Mouse (Mus musculus): ENCODE results near the gene Actr6. TPM values are rescaled to one million over a fixed set of nuclear protein-coding genes. Genes with fewer than 3 reads are reported as not detected.

Gene Actr6
- polyA plus RNA-seq (2012; rRNA removed): 18.3 and 19.1 TPM in 2 replicates

- peak; percentile 90 to 97 for DNase-seq (ENCODE audit: extremely low spot score in 1 of 2, low spot score in 1 of 2)
Measured at GRCm38 (mm10) chr10:89732001-89732794, at the start of gene Actr6. Actr6 (minus strand) TSS chr10:89732295.

GRCm38 (mm10) chr10:89776029-89776428, 43.9 kb upstream of the Actr6 start:
- peak in 1 of 2 experiments; percentile 36 for DNase-seq (ENCODE audit: extremely low spot score in 1 of 2, low spot score in 1 of 2)

GRCm38 (mm10) chr10:89771894-89772293, 39.8 kb upstream of the Actr6 start:
- no peak for DNase-seq (ENCODE audit: extremely low spot score in 1 of 2, low spot score in 1 of 2)

GRCm38 (mm10) chr10:89769096-89769495, 37.0 kb upstream of the Actr6 start:
- no peak for DNase-seq (ENCODE audit: extremely low spot score in 1 of 2, low spot score in 1 of 2)

- DNase-seq (ENCODE audit: extremely low spot score in 1 of 2, low spot score in 1 of 2): no peak
Measured at GRCm38 (mm10) chr10:89768352-89769020, 36.4 kb upstream of the Actr6 start.

- DNase-seq (ENCODE audit: extremely low spot score in 1 of 2, low spot score in 1 of 2): no peak
Measured at GRCm38 (mm10) chr10:89765790-89766714, 34.0 kb upstream of the Actr6 start.

- DNase-seq (ENCODE audit: extremely low spot score in 1 of 2, low spot score in 1 of 2): no peak
Measured at GRCm38 (mm10) chr10:89764457-89765121, 32.5 kb upstream of the Actr6 start.

GRCm38 (mm10) chr10:89760772-89761171, 28.7 kb upstream of the Actr6 start:
- no peak for DNase-seq (ENCODE audit: extremely low spot score in 1 of 2, low spot score in 1 of 2)

- DNase-seq (ENCODE audit: extremely low spot score in 1 of 2, low spot score in 1 of 2): no peak
Measured at GRCm38 (mm10) chr10:89755231-89755630, 23.1 kb upstream of the Actr6 start.

GRCm38 (mm10) chr10:89751069-89751468, 19.0 kb upstream of the Actr6 start:
- no peak for DNase-seq (ENCODE audit: extremely low spot score in 1 of 2, low spot score in 1 of 2)

GRCm38 (mm10) chr10:89748619-89749018, 16.5 kb upstream of the Actr6 start:
- DNase-seq (ENCODE audit: extremely low spot score in 1 of 2, low spot score in 1 of 2): no peak

GRCm38 (mm10) chr10:89747911-89748310, 15.8 kb upstream of the Actr6 start:
- DNase-seq (ENCODE audit: extremely low spot score in 1 of 2, low spot score in 1 of 2): no peak

GRCm38 (mm10) chr10:89747221-89747905, 15.3 kb upstream of the Actr6 start:
- no peak for DNase-seq (ENCODE audit: extremely low spot score in 1 of 2, low spot score in 1 of 2)

GRCm38 (mm10) chr10:89746581-89746980, 14.5 kb upstream of the Actr6 start:
- DNase-seq (ENCODE audit: extremely low spot score in 1 of 2, low spot score in 1 of 2): no peak

GRCm38 (mm10) chr10:89745666-89746020, 13.5 kb upstream of the Actr6 start:
- peak in 1 of 2 experiments; percentile 33 for DNase-seq (ENCODE audit: extremely low spot score in 1 of 2, low spot score in 1 of 2)

GRCm38 (mm10) chr10:89744871-89745665, 13.0 kb upstream of the Actr6 start, which contains the start of gene Uhrf1bp1l:
Uhrf1bp1l (plus strand) TSS chr10:89744991.
- DNase-seq (ENCODE audit: extremely low spot score in 1 of 2, low spot score in 1 of 2): peak; percentile 53 to 90

- DNase-seq (ENCODE audit: extremely low spot score in 1 of 2, low spot score in 1 of 2): no peak
Measured at GRCm38 (mm10) chr10:89744341-89744740, 12.2 kb upstream of the Actr6 start.

- DNase-seq (ENCODE audit: extremely low spot score in 1 of 2, low spot score in 1 of 2): no peak
Measured at GRCm38 (mm10) chr10:89743266-89743665, 11.2 kb upstream of the Actr6 start.

GRCm38 (mm10) chr10:89740995-89741394, 8.9 kb upstream of the Actr6 start:
- no peak for DNase-seq (ENCODE audit: extremely low spot score in 1 of 2, low spot score in 1 of 2)
